Mouse (Mus musculus): Measurements from ENCODE around the gene D17H6S53E.

D17H6S53E gene

GRCm38 (mm10) chr17:35132174-35132560 lies 6.0 kb downstream of the D17H6S53E start:
- DNase-seq (ENCODE audit: low spot score) = no peak

DNA sequence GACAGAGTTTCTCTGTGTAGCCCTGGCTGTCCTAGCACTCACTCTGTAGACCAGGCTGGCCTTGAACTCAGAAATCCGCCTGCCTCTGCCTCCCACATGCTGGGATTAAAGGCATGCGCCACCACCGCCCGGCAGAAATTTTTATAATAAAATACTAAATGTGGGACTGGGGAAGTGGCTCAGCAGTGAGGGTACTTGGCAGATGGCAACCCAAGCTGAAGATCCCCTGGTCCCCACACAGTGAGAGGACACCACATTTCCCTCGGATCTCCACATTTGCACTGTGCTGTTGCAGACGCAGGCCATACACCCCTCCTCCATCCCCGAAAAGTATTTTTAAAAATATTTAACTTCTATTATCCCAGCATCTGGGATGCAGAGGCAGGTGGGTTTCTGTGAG lies 7.3 kb downstream of the D17H6S53E start:
- no peak for DNase-seq (ENCODE audit: low spot score)

- peak; percentile 91 for DNase-seq (ENCODE audit: low spot score)
Observed at GRCm38 (mm10) chr17:35134801-35135590, 8.8 kb downstream of the D17H6S53E start, which contains the start of gene Bag6. TSS of gene Bag6 (plus strand) at chr17:35135178.

- no peak for DNase-seq (ENCODE audit: low spot score)
Observed at GRCm38 (mm10) chr17:35135591-35136320, 9.6 kb downstream of the D17H6S53E start.

GRCm38 (mm10) chr17:35139269-35139668 lies 13.1 kb downstream of the D17H6S53E start:
- no peak for DNase-seq (ENCODE audit: low spot score)

DNA sequence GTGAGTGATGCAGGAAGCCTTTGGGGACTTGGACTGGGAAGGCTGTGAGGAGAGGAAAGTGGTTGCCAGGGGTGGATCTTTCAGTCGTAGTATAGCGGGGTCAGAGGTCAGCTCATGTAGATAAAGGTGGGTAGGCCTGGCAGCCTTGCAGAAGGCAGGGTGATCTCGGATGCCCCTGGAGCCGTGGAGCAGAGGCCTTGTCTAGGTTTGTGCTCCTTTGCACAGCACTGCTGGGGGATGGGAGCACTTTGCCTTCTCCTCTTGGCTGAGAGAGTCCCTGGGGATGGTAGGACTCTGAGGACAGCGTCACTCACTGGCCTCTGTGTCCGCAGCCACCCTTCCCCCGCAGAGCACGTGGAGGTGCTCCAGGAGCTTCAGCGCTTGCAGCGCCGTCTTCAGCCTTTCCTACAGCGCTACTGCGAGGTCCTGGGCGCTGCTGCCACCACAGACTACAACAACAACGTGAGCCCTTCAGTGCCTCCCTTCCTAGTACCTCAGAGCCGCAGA lies 14.4 kb downstream of the D17H6S53E start:
- no peak for DNase-seq (ENCODE audit: low spot score)

- DNase-seq (ENCODE audit: low spot score) = no peak
Observed at GRCm38 (mm10) chr17:35141971-35142370, 15.8 kb downstream of the D17H6S53E start.

DNA sequence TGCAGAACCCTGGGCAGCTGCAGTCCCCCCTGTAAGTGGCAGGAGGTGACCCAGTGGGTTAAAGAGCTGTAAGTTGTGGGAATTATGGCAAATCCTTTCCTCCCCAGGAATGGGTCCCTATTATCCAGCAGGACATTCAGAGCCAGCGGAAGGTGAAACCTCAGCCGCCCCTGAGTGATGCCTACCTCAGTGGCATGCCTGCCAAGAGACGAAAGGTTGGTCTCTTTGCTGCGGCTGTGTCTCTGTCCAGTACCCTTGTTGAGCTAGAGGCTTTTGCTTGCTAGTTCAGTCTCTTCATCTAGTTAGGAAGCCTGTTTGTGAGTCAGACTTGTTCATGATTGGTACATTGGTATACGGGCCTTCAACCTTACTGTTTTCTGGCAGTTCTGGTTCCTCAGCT lies 20.0 kb downstream of the D17H6S53E start:
- no peak for DNase-seq (ENCODE audit: low spot score)

GRCm38 (mm10) chr17:35147348-35147747 lies 21.2 kb downstream of the D17H6S53E start:
- no peak for DNase-seq (ENCODE audit: low spot score)

GRCm38 (mm10) chr17:35147922-35148639 lies 21.9 kb downstream of the D17H6S53E start:
- no peak for DNase-seq (ENCODE audit: low spot score)

- DNase-seq (ENCODE audit: low spot score) = no peak
Observed at GRCm38 (mm10) chr17:35152121-35152520, 25.9 kb downstream of the D17H6S53E start.

DNA sequence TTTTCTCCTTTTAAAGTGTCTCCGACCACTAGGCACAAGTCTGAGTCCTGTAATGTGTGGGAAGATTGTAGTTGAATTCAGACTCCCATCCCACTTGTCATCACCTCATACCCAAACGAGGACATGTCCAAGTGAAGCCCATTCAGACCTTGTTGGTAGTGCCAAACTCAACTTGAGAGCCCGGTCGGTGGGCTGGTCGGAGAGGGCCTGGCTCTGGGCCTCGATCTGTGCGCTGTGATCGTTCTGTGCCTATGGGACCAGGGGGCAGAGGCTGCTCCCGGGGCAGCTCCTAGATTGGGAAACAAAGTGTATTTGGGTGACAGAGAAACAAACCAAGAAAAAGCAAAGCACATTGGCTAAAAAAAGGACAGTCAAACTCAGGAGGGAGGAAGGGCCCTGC lies 26.9 kb downstream of the D17H6S53E start:
- no peak for DNase-seq (ENCODE audit: low spot score)

DNA sequence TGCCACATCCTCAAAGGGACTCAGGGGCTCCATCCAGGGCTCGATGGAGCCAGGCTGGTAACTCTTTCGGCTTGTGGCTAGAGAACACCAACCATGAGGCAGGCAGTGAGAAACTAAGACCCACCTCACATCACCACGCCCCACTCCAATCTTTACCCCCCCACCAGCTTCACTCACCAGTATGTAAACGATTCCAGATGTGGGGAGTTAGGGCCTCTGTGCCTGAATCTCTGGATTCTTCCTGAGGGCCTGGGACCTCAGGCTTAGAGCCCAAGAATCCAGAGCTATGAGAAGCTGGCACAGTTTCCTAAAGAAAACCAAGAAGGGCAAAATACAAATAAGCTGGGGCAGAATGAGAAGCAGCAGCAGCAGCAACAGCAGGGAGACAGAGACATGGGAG lies 27.8 kb downstream of the D17H6S53E start:
- DNase-seq (ENCODE audit: low spot score) = no peak

GRCm38 (mm10) chr17:35154616-35155015 lies 28.4 kb downstream of the D17H6S53E start:
- DNase-seq (ENCODE audit: low spot score) = no peak

DNA sequence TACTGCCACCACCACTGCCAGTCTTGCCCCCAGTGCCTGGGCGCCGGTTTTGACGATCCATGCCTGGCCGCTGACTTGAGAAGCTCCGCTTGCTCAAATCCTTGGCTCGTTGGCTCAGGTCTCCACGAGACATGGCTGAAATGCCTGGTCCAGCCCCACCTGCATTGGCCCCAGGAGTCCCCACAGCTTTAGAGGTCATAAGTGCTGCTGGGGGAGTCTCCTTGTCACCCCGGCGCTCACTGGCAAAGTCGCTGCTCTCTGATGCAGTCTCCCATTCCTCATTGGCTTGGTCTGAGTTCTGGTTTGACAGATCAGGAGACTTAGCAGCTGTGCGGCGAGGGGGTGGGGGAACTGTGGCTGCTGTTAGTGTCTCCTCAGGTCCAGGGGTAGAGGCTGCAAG lies 29.3 kb downstream of the D17H6S53E start:
- DNase-seq (ENCODE audit: low spot score) = no peak

GRCm38 (mm10) chr17:35156461-35157200 lies 30.5 kb downstream of the D17H6S53E start:
- no peak for DNase-seq (ENCODE audit: low spot score)

GRCm38 (mm10) chr17:35157254-35157653 lies 31.1 kb downstream of the D17H6S53E start:
- no peak for DNase-seq (ENCODE audit: low spot score)

DNA sequence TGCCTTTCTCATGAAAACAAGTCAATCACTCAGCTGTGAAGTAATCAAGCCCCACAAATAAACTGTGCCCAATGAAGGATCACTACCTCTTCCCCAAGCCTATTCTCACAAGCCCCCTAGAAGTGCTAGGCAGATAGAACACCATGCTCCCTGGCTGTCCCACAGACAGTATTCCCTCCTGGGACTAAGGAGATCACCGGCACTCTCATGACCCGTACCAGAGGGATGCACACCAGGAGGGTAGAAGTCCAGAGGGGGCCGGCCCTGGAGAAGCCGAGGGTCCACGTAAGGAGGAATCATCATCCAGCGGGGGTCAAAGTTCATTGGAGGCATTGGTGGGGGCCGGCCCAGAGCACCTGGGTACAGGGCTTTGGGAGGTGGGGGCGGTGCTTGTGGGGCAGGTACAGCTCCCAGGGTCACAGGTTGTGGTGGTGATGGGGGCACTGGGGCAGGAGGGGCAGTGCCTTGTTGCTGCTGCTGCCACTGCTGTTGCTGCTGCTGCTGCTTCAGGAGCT lies 31.5 kb downstream of the D17H6S53E start:
- no peak for DNase-seq (ENCODE audit: low spot score)

DNA sequence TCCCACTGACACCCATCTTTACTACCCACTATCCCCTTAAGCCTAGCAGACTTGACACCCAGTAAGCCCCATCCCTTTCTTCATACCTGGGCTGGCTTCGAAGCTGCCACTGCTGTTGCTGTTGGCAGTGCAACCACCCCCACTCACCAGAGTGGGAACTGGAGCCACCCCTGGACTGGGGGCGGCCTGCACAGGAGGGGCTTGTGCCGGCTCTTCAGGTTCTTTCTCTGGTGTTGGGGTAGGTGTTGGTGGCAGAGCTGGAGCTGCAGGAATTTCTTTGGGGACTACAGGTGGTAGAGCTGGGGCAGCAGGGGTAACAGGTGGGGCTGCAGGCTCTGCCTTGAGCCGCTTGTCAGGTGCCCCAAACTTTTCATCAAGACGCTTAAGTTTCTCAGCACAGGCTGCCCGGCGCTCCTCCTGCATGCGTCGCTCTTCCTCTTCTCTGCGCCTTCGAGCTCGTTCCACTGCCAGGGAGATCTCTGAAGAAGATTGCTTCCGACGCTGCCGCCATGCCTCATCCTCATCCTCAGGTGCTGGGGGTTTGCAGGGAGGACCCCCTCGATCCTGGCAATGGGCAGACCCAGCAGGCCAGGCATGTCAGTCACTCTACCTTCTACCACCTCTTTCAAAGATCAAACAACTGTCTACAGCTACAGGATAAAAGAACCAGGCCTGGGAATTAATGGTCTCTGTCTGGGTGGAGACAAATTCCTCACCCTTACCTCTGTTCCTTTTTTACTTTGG lies 32.8 kb downstream of the D17H6S53E start:
- DNase-seq (ENCODE audit: low spot score) = no peak

GRCm38 (mm10) chr17:35159638-35160037 lies 33.5 kb downstream of the D17H6S53E start:
- DNase-seq (ENCODE audit: low spot score) = no peak

GRCm38 (mm10) chr17:35161421-35161820 lies 35.2 kb downstream of the D17H6S53E start:
- no peak for DNase-seq (ENCODE audit: low spot score)

Measured in ovary, postnatal 14 days (tissue).